Mouse (Mus musculus): ENCODE data around the gene Polq.
"Not testable (repeated sequence)": the region's sequence is repeated elsewhere in the genome, so short reads cannot be mapped to it uniquely, and the experiment has no call there.

The Polq gene

GRCm38 (mm10) chr16:37094169-37094833, 82.7 kb downstream of the Polq start:
- DNase-seq (ENCODE audit: low spot score in 2 of 2), result no peak

DNA sequence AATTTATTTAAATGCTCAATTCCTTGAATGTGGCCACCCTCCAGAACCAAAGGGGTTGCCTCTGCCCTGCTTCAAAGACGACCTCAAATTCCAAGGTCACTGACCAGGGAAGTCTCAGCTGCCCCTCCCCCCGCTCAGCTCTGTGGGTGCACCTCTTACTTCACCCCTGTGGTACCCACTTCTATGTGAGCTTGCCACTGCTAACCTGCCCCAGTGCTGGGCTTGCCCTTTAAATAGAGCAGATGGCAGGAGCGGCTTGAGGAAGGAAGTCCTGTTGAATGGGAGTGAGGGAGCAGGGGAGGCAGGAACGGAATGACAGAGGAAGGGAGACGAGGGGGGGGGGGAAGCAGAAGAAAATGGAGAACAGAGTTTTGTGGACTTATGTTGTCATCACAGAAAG, 97.2 kb downstream of the Polq start:
- no peak for DNase-seq (ENCODE audit: low spot score in 2 of 2)

- peak; percentile 2 for DNase-seq (ENCODE audit: low spot score in 2 of 2)
Observed at GRCm38 (mm10) chr16:37109285-37109684, 97.7 kb downstream of the Polq start.

- DNase-seq (ENCODE audit: low spot score in 2 of 2), result not testable (repeated sequence)
Observed at GRCm38 (mm10) chr16:37125190-37125589, 113.6 kb downstream of the Polq start.
